Mouse (Mus musculus) pancreas, adult 10 weeks (tissue): ENCODE measurements around the gene Vmn1r60. TPM values are rescaled to one million over a fixed set of nuclear protein-coding genes. Genes with fewer than 3 reads are reported as not detected.

Source experiments
- polyA plus RNA-seq: library from polyadenylated mRNA; stranded (reverse); fragments of 350-450 nt; fragmentation: Illumina TruSeq; extraction: RNeasy Lipid Tissue Mini Kit (QIAGEN cat#74804); gene quantifications from one replicate; pipeline ENCODE4 v1.2.3, GENCODE M21; 2015; ENCODE audit warnings: low read depth, low replicate concordance; ENCODE audit not compliant: insufficient read depth

Gene Vmn1r60
- polyA plus RNA-seq = not detected

GRCm38 (mm10) chr7:5547217-5547616 lies at the start of gene Vmn1r60:
Gene Vmn1r60 (minus strand): TSS chr7:5547317.

DNA sequence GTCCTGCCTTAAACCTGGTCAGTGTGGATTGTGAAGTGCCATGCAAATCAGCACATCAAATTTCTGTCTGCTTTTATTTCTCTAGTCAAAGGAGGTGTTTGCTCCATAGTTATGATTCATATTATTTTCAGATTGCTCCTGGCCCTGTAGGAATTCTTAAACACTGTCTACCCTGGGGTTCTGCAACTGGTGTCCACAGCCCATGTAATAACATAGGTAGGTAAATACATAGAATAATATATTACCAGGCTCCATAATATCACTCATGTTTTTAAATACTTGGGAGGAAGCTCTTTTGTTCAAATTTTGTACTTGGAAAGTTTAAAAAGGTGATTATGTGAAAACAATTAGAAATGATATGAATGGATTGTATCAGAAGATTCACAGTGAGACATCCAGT lies 53.3 kb downstream of the Vmn1r60 start, which contains the start of gene Vmn2r28:
Gene Vmn2r28 (minus strand): TSS at position 101 of the 400 bp plus-strand sequence.

Other genes starting within 250 kb of the Vmn1r60 start
- gene Gm5065, start 196.8 kb downstream of the Vmn1r60 start, polyA plus RNA-seq = not detected
- not detected for gene Nlrp2, start 196.3 kb downstream of the Vmn1r60 start, polyA plus RNA-seq
- not detected for gene Vmn1r58, start 133.9 kb downstream of the Vmn1r60 start, polyA plus RNA-seq
- not detected for gene Vmn1r59, start 90.5 kb downstream of the Vmn1r60 start, polyA plus RNA-seq
- not detected for gene Vmn2r28, start 53.4 kb downstream of the Vmn1r60 start, polyA plus RNA-seq
- gene Vmn1r61, start 66.0 kb upstream of the Vmn1r60 start, polyA plus RNA-seq = not detected
- not detected for gene Vmn1r62, start 126.3 kb upstream of the Vmn1r60 start, polyA plus RNA-seq